Mouse (Mus musculus): Measurements from ENCODE around the gene Pip5k1b.

Pip5k1b gene

DNA sequence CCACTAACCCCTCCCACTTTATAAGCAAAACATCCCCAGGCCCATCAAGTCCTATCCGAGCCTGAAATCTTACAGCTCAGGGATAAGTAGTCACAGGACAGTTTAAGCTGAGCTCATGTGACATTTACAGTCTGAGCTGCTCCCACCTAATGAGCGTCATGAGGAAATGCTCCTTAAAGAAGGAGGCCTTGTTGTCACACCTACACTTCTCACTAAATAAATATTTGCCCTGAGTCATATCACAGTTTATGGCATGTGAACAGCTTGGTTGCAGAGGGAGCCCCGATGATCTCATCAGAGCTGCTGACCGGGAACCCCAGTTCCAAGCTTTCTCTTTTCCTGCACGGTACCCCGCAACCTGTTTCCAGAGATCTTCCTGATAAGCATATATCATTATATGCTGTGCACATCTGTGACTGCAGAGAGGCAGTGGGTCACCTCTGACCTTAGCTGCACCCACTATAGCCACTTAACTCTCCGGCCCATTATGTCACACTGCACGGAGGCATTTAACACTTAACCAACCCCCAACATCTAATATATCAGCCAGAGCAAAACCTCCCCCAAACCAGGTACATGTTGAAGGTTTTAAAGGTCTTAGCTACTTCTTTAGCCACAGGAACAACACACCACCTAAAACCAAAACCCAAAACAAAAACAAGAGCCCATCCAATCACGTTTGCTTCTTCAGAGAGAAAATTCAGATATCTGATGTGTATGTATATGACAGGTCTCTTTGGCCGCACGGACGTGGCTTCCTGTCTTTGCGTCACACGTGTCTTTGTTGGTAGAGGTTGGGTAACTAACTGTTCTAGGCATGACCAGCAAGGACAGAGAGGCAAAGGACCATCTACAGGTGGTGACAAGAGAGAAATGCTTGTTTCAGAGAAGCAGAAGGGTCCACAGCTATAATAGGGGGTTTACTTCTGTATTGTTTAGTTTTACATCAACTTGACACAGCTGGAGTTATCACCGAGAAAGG lies 40.7 kb downstream of the Pip5k1b start:
- no peak for DNase-seq

DNA sequence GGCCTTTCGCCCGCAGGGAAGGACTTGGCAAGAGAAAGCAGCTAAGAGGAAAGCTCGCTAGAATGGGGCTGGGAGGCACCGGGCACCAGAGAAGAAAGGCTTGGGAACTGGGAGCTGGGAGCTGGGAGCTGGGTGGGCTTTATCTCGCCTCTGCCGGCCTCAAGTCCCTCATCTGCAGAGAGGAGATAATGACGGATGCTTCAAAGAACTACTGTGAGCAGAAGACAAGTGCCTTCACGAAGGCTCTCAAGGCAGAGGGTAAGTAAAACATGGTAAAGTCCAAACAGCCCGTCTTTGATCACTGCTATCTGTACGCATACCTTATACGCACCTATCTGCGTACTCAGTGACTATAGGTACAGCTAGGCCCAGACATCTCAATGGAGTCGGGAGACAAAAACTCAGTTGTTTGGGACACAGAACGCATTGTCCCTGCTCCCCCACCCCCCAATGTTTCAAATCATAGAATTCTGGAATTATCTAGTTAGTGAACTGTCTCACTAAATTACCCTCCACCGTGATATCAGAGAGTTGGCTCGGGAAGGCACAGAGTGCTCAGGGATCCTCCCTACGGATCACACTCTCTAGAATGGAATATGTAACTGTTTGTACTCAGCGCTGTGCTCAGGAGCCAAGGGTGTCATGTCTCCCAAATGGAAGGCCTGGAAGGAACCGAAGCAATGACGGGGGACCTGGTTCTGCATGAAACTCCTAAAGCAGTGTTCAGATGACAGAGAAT lies 42.4 kb downstream of the Pip5k1b start:
- no peak for DNase-seq

DNA sequence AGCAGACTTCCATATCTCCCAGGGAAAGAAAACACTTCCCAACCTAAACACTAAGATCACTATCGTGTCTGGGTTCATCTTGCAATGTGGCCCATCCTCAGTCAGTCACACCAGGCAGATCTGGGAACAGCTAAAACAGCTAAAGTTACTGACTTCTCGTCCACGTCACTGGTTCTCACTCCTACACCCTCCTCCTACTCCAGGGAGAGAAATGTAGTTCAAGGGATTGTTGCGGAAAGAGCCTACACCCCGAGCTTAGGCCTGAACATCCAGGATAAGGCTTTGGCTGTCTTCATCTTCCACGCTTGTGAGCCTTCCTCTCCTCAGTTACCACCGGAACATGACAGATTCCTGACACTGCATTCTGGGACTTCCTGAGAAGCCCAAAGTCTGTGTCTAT lies 43.7 kb downstream of the Pip5k1b start:
- no peak for DNase-seq

DNA sequence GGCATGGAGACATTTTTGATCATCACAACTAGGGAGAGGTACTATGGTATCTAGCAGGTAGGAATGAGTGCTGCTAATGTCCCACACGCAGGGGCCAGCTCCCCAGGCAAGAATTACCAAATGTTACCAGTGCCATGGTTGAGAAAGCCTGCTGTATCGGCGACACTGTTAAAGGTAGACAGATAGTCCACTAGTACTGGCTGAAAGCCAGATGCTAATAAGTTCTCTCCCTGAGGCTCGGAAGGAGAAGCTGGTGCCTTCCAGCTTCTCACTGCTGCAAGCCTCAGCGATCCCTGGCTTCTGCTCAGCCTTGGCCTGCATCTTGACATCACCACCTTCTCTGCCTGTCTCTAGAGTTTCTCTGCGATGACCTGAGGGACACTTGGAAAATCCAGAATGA lies 46.3 kb downstream of the Pip5k1b start:
- no peak for DNase-seq

DNA sequence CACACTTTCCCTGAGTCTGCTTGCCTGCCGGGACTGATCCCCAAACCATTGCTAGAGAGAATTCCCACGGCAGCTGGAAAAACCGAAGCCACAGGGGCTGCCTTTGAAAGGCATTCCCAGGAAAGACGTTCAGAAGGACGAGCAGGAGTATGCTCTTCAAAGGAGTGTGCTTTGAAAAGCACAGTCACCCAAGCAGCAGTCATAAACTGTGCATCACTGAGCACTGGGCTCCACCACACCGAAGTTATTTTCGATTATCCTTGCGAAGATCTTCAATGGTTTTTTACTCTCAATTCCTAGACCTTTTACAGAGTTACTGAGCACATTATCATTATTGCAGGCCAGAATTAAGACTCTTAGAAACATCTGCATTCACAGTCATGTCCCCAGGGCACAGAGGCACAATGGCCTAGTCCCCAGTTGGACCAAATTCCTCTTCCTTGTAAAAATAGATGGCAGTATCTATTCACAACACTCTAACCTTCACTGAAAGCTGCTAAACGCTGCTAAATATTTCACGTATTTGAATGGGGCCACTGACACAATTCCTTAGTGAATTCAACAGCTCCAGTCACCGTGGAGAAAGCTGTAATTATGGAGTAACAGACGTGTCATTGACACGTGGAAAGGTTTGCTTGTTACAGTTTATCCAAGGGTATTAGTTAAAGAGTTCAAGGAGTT lies 47.4 kb downstream of the Pip5k1b start:
- DNase-seq, result no peak

DNA sequence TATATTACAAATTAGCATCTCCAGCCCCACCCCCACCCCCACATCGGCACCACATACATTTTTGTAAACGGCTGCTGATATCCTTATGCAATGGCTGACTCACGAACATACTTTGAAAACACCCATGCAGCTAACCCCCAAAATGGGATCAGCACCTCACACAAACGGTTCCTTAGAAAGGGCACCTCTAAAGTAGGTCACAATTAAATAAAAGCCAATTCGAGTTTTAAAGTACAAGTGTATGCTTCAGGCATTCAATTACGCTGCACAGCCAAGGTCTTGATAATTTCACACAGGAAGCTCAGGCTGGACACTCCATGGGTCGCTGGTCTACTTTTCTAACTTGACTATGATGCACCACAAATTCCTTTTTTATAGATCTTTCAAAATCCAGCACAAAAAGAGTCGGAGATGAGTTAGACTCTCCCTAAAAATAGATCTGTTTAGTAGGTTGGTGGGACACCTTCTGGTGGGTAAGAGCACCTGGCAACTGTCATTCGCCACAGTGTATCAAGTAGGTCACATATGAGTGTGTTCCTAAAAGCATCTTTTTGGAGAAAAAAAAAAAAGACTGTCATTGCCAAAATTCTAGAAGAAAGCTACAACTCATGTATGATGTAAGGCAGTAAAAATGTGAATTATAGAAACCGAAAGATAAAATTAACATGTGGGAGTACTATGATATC lies 52.8 kb downstream of the Pip5k1b start:
- DNase-seq, result no peak

DNA sequence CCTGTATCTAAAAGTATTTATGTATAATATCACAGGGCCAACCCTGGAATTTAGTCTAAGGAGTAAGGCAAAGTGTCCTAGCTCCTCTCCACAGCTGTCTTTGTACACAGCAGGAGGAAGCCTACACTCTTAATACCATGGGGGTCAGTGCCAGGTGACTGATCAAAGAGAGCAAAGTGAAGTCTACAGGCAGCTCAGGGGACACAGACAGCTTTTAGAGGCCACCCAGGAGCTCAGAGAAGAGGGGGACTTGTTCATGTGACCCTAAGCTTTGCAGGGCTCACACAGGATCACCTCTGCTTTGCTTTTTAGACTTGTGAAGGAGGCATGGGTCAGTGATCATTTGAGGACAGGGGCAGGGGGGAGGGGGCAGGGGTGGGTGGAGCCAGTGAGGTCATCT lies 54.1 kb downstream of the Pip5k1b start:
- DNase-seq, result no peak

DNA sequence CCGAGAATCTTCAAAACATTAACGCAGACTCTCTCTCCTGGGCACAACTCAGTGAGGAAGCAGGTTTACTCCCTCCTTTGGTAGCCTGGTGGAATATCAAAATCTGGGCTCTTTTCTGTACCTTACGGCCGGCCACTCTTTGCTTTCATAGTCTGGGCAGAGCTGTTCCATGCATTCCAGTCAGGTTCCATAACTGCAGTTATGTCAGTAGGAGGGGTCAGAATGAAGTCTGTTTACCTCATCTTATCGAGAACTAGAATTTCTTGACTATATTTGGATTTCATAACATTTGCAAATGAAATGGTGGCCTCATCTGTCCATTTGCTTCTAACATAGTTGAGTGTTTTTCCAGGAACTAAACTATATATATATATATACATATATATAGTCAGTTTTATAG lies 55.2 kb downstream of the Pip5k1b start:
- no peak for DNase-seq

DNA sequence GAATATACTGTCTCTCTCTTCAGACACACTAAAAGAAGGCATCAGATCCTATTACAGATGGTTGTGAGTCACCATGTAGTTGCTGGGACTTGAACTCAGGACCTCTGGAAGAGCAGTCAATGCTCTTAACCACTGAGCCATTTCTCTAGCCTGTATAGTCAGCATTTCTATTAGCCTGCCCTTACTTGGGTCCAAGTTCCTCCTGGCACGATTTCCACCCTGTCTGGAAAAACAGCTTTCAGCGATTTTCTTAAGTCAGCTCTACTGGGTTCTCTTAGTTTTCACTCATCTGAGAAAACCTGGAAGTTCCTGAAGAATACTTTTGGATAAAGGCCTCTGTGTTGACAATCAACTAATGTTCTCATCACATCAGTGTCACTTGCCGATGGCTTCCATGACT lies 56.4 kb downstream of the Pip5k1b start:
- DNase-seq, result no peak

DNA sequence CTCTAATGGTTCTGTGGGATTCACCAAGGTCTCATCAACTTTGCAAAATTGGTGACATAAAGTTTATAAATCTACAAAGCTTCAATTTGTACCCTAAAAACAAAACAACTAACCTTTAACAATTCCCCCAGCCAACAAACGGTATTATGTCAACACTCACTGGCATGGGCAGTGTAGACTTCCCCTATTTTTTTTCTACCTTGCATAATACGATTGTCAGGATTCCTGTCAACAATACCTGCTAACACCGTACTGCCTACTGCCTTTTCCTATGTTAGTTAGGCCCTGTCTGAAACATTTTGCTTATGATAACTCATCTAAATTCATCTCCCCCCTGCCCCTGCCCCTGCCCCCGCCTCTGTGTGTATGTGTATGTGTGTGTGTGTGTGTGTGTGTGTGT lies 61.8 kb downstream of the Pip5k1b start:
- no peak for DNase-seq

DNA sequence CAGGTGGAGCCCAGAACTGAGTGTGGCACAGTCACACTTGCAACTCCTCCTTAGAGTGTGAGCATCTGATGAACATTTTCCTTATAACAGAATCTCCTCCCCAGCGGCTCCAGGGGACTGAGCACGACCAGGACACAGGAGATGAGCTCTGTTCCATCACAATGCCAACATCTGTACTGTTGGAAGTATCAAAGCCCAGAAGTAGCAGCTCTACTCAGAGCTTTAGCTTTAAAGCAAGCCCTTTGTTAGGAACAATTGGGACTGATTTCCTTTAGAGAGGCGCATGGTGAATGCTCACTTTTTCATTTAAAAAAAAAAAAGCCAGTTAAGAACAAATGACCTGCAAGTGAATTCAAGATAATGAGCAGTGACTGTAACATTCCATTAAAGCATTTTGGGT lies 63.8 kb downstream of the Pip5k1b start:
- DNase-seq, result no peak

DNA sequence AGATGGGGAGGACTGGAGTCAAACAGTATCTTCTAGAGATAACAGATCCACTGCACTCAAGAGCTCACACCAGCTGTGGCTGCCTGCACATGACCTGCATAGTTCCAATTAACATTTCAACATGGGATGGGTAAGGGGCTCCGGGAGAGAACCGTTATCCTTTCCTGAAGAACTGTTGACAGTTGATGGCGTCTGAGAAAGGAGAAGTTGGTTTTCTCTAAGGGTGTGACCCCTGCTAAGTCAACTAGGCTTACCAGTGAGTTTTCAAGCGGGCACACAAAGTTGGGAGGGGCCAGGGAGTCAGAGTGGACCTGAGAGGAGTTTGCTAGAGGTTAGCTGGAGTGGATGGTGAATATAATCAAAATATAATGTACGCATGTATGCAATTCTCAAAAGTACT lies 65.4 kb downstream of the Pip5k1b start:
- DNase-seq, result no peak

DNA sequence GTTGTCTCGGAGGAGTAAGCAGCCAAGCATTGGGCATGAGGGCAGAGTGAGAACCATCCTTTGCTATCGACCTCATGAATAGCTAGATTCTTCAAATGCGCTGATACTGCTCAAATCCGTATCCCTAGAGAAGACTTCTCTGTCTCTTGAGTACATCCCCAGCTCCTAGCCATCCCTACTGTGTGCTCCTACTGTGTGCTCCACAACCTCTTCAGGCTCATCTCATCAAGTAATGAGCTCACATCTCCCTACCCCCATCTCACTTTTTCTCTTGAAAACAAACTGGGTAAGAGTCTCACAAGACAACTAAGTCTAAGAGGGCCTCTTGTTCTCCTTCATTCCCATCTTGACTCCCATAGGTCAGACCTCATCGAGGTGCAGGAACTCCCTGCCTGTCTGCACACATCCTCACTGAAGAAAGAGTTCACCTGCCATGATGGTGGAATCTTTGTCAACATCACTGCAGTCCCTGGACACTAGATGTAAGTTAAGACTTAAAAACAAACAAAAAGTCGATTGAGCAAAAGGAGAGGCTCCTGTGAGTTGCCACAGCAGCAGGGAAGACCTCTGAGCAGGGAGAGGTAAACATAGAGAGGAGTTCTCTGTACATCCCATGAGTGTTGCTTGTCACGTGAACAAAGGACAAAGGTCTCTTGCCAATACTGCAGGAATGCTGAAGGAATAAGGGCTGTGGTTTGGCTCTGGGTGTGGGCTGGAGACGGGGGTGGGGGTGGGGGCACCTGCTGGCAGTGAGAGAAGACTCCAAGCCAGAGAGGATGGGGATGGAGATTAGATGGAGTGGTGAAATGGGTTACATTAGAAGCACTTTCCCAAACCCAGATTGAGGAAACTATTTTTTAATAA lies 69.0 kb downstream of the Pip5k1b start:
- no peak for DNase-seq

DNA sequence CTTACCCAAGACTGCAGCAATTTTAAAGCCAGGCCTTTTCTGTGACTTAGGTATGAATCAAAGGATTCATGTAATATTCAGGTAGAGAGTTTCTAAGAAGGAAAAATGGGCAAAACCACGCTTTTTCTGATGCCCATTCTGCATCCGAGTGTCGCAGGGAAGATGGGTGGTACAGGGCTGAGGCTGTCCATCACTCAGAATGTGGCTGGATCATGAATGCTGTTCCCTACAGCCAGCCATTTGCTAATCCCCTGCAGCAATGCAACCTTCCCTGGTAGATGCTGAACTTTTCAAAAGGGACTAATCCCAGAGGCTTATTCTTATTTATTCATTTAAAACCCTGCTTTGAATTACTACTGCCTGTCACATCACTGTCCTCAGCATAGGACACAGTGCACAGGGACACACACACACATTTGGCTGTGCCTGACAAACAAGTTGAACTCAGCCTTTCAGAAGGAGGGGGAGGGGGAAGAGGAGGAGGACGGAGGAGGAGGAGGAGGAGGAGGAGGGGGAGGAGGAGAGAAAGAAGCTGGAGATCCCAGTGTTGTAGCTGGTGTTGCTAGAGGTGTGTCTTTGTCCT lies 71.0 kb downstream of the Pip5k1b start:
- no peak for DNase-seq

DNA sequence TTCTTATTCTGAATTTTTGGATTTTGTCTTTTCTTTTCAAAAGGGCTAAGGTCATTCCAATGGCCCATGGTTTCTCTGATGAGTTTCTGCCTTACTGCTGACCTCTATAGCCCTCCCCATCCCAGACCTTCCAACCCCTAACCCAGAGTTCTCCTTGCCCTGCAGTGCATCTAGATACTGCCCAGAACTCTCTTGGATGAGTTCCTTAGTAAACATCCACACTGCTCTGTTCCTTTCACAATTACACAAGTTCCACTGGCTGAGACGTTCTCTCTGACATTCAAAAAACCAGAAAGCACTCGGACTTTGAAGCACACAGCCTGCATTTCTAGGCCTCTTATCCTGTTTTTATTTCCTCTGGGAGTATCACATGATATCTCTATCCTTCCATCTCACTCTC lies 74.8 kb downstream of the Pip5k1b start:
- no peak for DNase-seq

DNA sequence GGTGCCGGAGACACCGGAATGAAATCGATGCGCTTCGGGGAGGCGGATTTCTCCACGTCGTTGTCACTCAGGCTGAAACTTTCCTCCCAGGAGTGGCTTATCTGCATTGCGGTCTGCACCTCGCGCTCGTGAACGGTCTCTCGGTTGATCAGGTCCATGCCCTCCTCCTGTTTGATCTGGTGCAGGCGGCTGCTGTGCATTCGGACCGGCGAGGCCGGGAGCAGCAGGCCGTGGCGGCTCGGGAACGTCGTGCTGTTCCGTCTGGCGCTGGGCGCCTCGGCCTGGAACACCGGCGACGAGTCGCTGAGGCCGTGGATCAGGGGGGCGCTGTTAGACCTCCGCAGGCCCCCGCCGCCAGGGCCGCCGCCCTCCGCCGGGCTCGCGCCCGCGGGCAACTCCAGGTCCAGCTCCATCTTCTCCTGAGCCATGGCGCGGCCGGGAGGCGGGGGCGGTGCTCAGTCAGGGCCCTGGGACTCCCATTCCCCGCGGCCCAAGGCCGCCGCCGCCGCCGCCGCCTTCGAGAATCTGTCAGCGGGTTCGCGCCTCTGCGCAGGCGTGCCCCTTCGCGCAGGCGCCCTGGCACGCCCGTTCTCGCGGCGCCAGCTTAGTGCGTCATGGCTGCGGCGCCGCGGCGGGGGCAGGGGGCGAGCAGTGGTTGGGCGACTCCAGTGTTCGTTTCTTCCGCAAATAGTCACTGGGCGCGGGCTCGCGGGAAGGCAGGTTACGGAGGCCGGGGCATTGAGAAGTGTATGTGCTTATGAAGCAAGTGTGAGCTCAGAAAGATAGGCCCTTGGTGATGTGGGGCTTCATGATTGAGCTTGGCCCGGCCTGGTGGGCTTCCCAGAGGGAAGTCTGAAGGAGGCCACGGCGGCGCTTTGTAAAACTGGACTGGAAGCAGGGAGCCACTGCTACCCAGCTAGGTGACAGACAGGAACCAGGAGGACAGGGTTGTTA lies 78.5 kb downstream of the Pip5k1b start, which contains the start of gene Fam122a:
TSS of gene Fam122a (minus strand) at position 428 of the 954 bp plus-strand sequence.
- peak; percentile 89 to 92 for DNase-seq

DNA sequence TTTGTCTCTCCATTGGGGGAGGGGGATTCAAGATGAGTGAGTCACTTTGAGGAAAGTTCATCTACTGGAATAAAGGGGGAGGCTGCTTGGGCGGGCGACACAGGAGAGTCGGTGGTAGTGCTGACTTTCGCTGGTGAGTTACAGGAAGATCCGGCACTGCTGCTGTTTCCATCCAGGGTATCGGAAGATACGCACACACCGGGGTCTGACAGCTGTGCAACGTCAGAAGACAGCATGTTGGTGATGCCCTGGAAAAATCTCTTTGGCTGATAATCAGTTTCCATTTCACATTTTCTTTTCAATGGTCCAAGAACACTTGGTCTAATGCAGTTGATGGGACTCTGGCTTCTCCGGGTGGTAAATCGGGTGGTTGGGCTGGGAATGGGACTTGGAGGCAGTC lies 79.2 kb downstream of the Pip5k1b start:
- no peak for DNase-seq

DNA sequence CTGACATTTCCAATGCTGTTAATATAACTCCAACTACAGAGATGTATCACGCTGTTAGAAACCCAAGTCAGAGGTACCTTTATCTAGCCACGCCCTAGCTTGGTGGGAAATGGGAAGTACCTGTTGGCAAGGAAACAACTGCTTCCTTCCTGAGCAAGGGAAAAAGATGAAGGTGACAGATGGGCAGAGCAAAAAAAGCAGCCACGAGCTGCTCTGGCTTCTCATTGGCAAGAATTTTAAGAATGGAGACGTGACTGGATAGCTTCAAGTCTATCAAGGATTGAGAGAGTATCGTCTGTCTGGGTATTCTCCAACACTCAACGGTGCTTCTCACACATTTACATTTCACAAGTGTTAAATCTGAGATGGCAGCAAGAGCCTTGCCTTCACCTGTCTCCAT lies 80.4 kb downstream of the Pip5k1b start:
- DNase-seq, result no peak

DNA sequence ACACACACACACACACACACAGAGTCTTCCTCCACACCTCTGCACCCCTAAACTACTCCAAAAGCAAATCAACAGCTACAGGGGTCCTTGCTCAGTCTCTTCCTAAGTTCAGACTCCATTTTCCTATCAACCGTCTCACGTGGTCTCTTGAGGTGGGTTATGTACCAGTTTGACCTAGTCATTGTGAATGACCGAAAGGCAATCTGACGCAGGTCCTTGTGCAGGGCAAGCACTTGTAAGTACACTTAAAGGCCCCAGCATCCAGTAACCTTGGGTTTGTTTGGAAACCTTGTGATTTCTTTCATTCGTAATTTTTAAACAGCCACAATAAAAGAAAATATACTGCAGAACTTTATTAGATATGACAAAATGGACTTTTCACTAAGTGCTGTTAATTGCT lies 83.2 kb downstream of the Pip5k1b start:
- no peak for DNase-seq

DNA sequence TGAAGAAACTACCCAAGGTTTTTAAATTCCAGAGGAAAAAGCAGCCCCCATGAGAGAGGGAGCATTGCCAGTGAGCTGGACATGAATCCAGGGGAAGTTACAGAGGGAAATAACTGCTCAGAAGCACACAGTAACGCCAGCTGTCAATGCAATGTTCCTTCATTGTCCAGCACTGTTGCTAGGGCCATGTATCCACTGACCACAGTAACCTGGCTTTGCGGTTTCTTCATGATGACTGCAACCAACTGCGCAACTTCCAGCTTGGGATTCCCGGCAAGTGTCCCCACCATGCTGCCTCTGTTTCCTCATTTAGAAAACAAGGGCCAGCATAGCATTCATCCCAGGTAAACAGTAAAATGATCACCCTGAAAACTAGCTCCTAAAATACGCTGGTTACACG lies 84.1 kb downstream of the Pip5k1b start:
- DNase-seq, result no peak
